Comparison of ENCODE assay signal across 42 mouse cellular contexts in the genomic region with DNA sequence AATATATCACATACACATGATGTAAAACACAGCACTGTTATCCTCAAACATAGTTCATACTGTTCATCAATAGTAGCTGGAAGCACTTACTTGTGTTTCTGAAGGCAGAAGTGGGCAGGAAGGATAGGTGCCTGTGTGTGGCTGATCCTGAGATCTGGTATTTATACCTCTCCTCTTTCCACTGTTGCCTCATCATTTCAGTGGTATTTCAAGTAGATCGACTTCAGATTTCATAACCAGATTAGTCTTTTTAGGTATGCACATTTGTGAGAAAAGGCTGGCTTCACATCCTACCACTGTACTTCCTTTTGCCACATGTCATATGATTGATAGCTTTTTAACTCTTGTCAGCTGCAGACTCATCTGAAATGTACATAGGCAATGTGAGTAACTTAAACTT. TPM values are rescaled to one million over a fixed set of nuclear protein-coding genes. Genes with fewer than 3 reads are reported as not detected.
"Had no signal": no experiment of that assay in that cellular context is flagged by ENCODE, and none has a peak within 500 bp of the region (broad histone marks: within the 10 kb centered on the region; RNA-seq: fewer than 3 reads in every experiment).

Gene Serpinb3a, minus strand, starts transcription at position 101 of the 400 bp plus-strand sequence.

- DNase-seq: gastrocnemius, postnatal 14 days; gastrocnemius, postnatal 36 days; heart, adult 11 months; heart, adult 2 months; heart, postnatal 14 days; heart, postnatal 36 days; kidney, adult 11 months; kidney, adult 2 months; kidney, adult 9 months; kidney, postnatal 14 days; kidney, postnatal 36 days; layer of hippocampus, adult 9-11 months; layer of hippocampus, postnatal 36 days; liver; liver, embryonic 13.5 days had no signal

- H3K4me3 ChIP-seq: heart, adult 2 months; heart, embryonic 13.5 days; heart, embryonic 15.5 days; hindbrain, embryonic 13.5 days; hindbrain, embryonic 15.5 days; kidney, embryonic 15.5 days; limb, embryonic 13.5 days; liver, embryonic 13.5 days had no signal

- H3K27ac ChIP-seq: heart, adult 2 months; heart, embryonic 13.5 days; heart, embryonic 15.5 days; hindbrain, embryonic 13.5 days; hindbrain, embryonic 15.5 days; hindbrain, postnatal 0 days; kidney, embryonic 15.5 days; kidney, postnatal 0 days; limb, embryonic 13.5 days; liver, embryonic 13.5 days had no signal

- H3K4me2 ChIP-seq: heart, embryonic 11.5 days; heart, embryonic 13.5 days; heart, embryonic 15.5 days; hindbrain, embryonic 13.5 days; hindbrain, embryonic 15.5 days; kidney, embryonic 15.5 days; limb, embryonic 13.5 days; liver, embryonic 11.5 days; liver, embryonic 13.5 days had no signal

- H3K9ac ChIP-seq: heart, embryonic 13.5 days; heart, embryonic 15.5 days; hindbrain, embryonic 13.5 days; hindbrain, embryonic 15.5 days; kidney, embryonic 15.5 days; limb, embryonic 13.5 days; liver, embryonic 13.5 days had no signal

- H3K9me3 ChIP-seq: heart, embryonic 13.5 days; heart, embryonic 15.5 days; hindbrain, embryonic 13.5 days; hindbrain, embryonic 15.5 days; kidney, embryonic 15.5 days; limb, embryonic 13.5 days; liver, embryonic 13.5 days had no signal

- ATAC-seq: hindbrain, postnatal 0 days; intestine, embryonic 16.5 days had no signal

- H3K4me1 ChIP-seq: heart, embryonic 13.5 days; heart, embryonic 15.5 days; hindbrain, embryonic 13.5 days; hindbrain, embryonic 15.5 days; kidney, embryonic 15.5 days; limb, embryonic 13.5 days; liver, embryonic 13.5 days had no signal

- H3K36me3 ChIP-seq: heart, embryonic 13.5 days; heart, embryonic 15.5 days; hindbrain, embryonic 13.5 days; hindbrain, embryonic 15.5 days; kidney, embryonic 15.5 days; limb, embryonic 13.5 days; liver, embryonic 13.5 days had no signal

- H3K27me3 ChIP-seq: heart, embryonic 13.5 days; heart, embryonic 15.5 days; hindbrain, embryonic 13.5 days; hindbrain, embryonic 15.5 days; kidney, embryonic 15.5 days; limb, embryonic 13.5 days; liver, embryonic 13.5 days had no signal

RNA-seq across cellular contexts. Expression of gene Serpinb3a, which starts in this region (rescaled TPM):
- total RNA-seq: gastrocnemius, adult 18-20 months; gastrocnemius, adult 8-10 months; gastrocnemius, postnatal 14 days; gastrocnemius, postnatal 36 days; heart, adult 2 months; heart, postnatal 14 days; heart, postnatal 36 days; hematopoietic stem cell, adult 5-6 weeks; hindbrain, postnatal 0 days; layer of hippocampus, adult 18-20 months; layer of hippocampus, adult 8-10 months; layer of hippocampus, postnatal 14 days; layer of hippocampus, postnatal 36 days; left cerebral cortex, adult 18-20 months; left cerebral cortex, adult 8-10 months; left cerebral cortex, postnatal 10 days; left cerebral cortex, postnatal 25 days had no signal
- polyA plus RNA-seq: gonadal fat pad, adult 2 months; heart, adult 2 months; heart, embryonic 11.5 days; heart, embryonic 13.5 days; heart, embryonic 15.5 days; heart, postnatal 0 days; hindbrain, embryonic 11.5 days; hindbrain, embryonic 13.5 days; hindbrain, embryonic 15.5 days; hindbrain, postnatal 0 days; intestine, embryonic 14.5 days; intestine, embryonic 16.5 days; kidney, adult 2 months; kidney, embryonic 15.5 days; kidney, postnatal 0 days; large intestine, adult 2 months; limb, embryonic 11.5 days; liver, embryonic 11.5 days; liver, embryonic 13.5 days had no signal
